ENCODE assay signal across 24 mouse cellular contexts in the genomic region with DNA sequence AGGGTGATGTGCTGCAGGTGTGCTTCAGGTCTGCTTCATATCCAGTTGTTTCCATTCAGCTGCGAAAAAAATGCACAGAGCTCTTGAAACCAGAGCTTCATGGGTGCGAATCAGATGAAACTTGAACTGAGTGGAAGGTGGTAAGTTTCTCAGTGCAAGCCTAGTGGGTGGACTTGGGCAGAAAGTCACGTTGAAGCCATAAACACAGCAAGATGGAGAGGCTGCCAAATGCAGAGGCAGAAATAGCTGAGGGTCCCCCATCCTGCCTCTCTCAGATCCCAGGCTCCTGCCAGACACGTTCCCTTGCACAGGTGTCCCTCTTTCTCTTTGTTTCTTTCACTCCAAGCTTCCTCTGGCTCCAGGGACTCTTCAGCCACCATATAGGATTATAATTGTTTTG. TPM values are rescaled to one million over a fixed set of nuclear protein-coding genes. Genes with fewer than 3 reads are reported as not detected.
"Had no signal": no experiment of that assay in that cellular context is flagged by ENCODE, and none has a peak within 500 bp of the region (broad histone marks: within the 10 kb centered on the region; RNA-seq: fewer than 3 reads in every experiment).

No protein-coding gene starts in this region.

- H3K4me3 ChIP-seq: liver, embryonic 15.5 days; lung, embryonic 15.5 days; megakaryocyte, embryonic 14.5 days; midbrain, embryonic 12.5 days; midbrain, embryonic 15.5 days; neural tube, embryonic 12.5 days; stomach, embryonic 15.5 days had no signal

- H3K36me3 ChIP-seq: liver, embryonic 15.5 days; lung, embryonic 15.5 days; midbrain, embryonic 12.5 days; midbrain, embryonic 15.5 days; neural tube, embryonic 12.5 days; stomach, embryonic 15.5 days had no signal

- H3K27ac ChIP-seq: liver, embryonic 15.5 days; lung, embryonic 15.5 days; macrophage; midbrain, embryonic 12.5 days; midbrain, embryonic 15.5 days; neural tube, embryonic 12.5 days; stomach, embryonic 15.5 days; stomach, postnatal 0 days had no signal

- ATAC-seq: liver, postnatal 0 days; lung, postnatal 0 days; midbrain, embryonic 15.5 days had no signal

- H3K9ac ChIP-seq: liver, embryonic 15.5 days; liver, postnatal 0 days; lung, embryonic 15.5 days; midbrain, embryonic 12.5 days; midbrain, embryonic 15.5 days; neural tube, embryonic 12.5 days; stomach, embryonic 15.5 days had no signal

- DNase-seq: liver, postnatal 0 days; lung, adult 2 months; lung, postnatal 14 days; lung, postnatal 36 days; retina, postnatal 1 day; right cerebral cortex, adult 18-20 months; right cerebral cortex, postnatal 25 days; right cerebral cortex, postnatal 4 days; thymus, adult 18-20 months; thymus, postnatal 14 days; thymus, postnatal 36 days had no signal

- H3K9me3 ChIP-seq: liver, embryonic 15.5 days; lung, embryonic 15.5 days; midbrain, embryonic 12.5 days; midbrain, embryonic 15.5 days; neural tube, embryonic 12.5 days; stomach, embryonic 15.5 days had no signal

- H3K4me2 ChIP-seq: liver, embryonic 15.5 days; lung, embryonic 15.5 days; midbrain, embryonic 12.5 days; midbrain, embryonic 15.5 days; neural tube, embryonic 12.5 days; stomach, embryonic 15.5 days had no signal

- H3K4me1 ChIP-seq: liver, embryonic 15.5 days; lung, embryonic 15.5 days; megakaryocyte, embryonic 14.5 days; midbrain, embryonic 12.5 days; midbrain, embryonic 15.5 days; neural tube, embryonic 12.5 days; stomach, embryonic 15.5 days had no signal

- H3K27me3 ChIP-seq: liver, embryonic 15.5 days; lung, embryonic 15.5 days; midbrain, embryonic 15.5 days; neural tube, embryonic 12.5 days; stomach, embryonic 15.5 days had no signal

RNA-seq across cellular contexts. Expression of a gene that starts 41.3 kb away (rescaled TPM):
- total RNA-seq: megakaryocyte progenitor cell, adult 5-6 weeks; monocyte, adult 5-6 weeks had no signal
- polyA plus RNA-seq: macrophage; spleen, adult 2 months; stomach, postnatal 0 days had no signal
